Mouse (Mus musculus) megakaryocyte, embryonic 14.5 days (primary cell): ENCODE results near the gene Nradd. TPM values are rescaled to one million over a fixed set of nuclear protein-coding genes. Genes with fewer than 3 reads are reported as not detected.

Source experiments
- H3K27me3 ChIP-seq: replicated peaks from 2 replicates; pipeline ENCODE3; 2012; ENCODE audit warnings: inconsistent platforms
- H3K36me3 ChIP-seq: replicated peaks from 2 replicates; pipeline ENCODE3; 2012; ENCODE audit warnings: low read length, inconsistent platforms, mixed read lengths
- H3K4me1 ChIP-seq: 2 replicates; pipeline ENCODE4 v1.6.1; 2012; ENCODE audit warnings: inconsistent platforms
- H3K4me3 ChIP-seq: replicated peaks from 2 replicates; pipeline ENCODE3; 2012; ENCODE audit warnings: moderate library complexity, mild to moderate bottlenecking, inconsistent platforms
- H3K9me3 ChIP-seq: 2 replicates; pipeline ENCODE4 v1.6.1; 2012; ENCODE audit warnings: inconsistent platforms
- FLI1 ChIP-seq: IDR thresholded peaks from 2 replicates; pipeline ENCODE4 v1.6.1; 2012; ENCODE audit warnings: low read length, inconsistent platforms, mixed read lengths
- GATA1 ChIP-seq: IDR thresholded peaks from 3 replicates; pipeline ENCODE4 v1.6.1; 2012; ENCODE audit warnings: mixed read lengths, low read length, inconsistent platforms, borderline replicate concordance
- polyA plus RNA-seq: library from polyadenylated mRNA; stranded (reverse); fragments of >175 nt; gene quantifications from 2 replicates; pipeline ENCODE4 v1.2.3, GENCODE M21; 2012; ENCODE audit warnings: low replicate concordance; ENCODE audit not compliant: insufficient read depth

Nradd gene
- polyA plus RNA-seq, 1 experiment = 6.7 TPM

DNA sequence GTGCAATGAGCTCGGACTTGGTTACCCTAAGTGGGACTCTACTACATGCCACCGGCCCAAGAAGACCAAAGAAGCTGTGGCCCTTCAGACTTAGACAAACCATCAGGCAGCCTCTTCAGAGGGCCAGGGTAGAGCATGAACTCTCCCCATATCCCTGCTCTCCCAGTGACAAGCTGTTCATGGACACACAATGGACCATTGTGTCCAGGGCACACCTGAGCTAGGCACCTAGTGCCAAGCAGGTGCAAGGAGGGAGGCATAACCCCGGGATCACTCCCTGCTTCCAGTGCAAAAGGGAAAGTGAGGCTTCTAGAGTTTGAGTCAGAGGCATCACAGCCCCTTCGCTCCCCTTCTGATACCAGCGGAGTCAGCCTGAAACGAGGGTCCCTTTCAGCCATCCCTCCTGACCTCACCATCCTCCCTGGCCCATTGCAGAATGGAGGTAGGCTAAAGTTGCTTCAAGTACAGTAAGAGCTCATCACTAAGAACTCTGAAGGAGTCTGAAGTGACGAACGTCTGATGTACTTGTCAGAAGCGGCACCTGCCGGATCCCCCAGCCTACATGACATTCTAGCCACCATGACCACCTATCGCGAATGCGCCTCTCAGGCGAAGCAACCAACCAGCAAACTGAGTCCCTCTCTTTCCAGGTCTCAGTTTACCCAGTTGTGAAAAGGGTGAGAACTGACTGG is 28.9 kb upstream of the Nradd start:
- Histone ChIP-seq H3K36me3 (peaks cover 41% of the 10 kb centered on the region), H3K9me3 (no peaks in the 10 kb centered on the region), H3K4me3 (peak overlapping the region; percentile 98), H3K27me3 (no peaks in the 10 kb centered on the region), H3K4me1 (peaks cover 78% of the 10 kb centered on the region)
- TF ChIP-seq GATA1 (no peak), FLI1 (no peak)

DNA sequence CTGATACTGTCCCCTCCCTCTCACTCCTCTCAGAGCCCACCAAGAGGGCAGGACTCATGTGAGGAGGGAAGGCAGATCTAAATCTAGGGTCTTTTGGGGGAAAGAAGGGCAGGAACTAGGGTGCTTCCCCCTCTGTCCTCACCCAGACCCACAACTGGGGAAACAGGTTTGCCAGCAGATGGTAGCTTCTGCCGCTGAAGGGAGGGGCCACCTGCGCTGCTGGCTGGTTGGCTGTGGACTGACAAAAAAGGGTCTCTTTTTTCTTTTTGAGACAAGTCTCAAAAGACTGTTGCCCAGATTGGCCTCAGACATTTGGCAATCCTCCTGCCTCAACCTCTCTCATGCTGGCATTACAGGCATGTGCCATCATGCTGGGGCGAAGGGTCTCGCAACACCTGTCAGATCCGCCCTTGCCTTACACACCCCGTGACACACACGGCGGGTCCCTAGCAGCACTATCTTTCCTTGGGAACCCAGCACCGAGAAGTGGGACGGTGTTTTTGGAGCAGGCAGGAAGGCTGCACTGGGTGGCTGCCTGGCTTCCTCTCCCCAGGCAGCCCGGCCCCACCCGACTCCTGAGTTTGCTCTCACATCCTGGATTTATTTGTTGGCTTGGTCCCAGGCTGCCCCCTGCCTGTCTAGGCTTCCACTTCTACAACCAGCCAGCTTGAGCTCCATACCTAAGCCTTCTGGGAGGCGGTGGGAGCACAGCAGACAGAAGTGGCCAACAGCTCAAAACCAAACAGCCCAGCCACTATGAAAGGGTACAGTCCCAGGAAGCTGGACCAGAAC is 27.9 kb upstream of the Nradd start:
- H3K4me1 ChIP-seq = peaks cover 82% of the 10 kb centered on the region
- H3K36me3 ChIP-seq = peaks cover 47% of the 10 kb centered on the region
- H3K27me3 ChIP-seq = no peaks in the 10 kb centered on the region
- TF ChIP-seq GATA1 = no peak
- TF ChIP-seq FLI1 = no peak
- no peaks in the 10 kb centered on the region for H3K9me3 ChIP-seq
- H3K4me3 ChIP-seq = peak overlapping the region; percentile 98

DNA sequence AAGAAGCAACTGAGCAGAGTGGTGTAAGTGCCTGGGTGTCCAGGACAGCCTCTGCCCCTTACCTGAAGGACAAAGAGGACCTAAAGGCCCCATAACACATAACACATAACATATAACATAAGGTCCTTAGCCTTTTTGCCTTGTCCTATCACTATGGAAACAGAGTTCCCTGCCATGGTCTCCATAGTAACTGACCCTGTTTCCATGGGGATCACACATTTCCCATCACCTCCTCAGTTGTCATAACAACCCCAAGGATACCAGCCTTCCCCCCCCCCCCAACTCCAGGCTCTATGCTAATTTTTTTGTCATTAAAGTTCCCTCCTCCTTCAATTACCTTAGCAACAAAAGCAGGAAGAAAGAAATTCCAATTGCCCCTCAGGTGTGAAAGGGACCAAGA is 25.5 kb upstream of the Nradd start:
- TF ChIP-seq FLI1 = no peak
- TF ChIP-seq GATA1 = no peak
- Histone ChIP-seq H3K4me1 (peaks cover 91% of the 10 kb centered on the region), H3K36me3 (peaks cover 68% of the 10 kb centered on the region), H3K9me3 (no peaks in the 10 kb centered on the region), H3K27me3 (no peaks in the 10 kb centered on the region), H3K4me3 (peak overlapping the region; percentile 80)

DNA sequence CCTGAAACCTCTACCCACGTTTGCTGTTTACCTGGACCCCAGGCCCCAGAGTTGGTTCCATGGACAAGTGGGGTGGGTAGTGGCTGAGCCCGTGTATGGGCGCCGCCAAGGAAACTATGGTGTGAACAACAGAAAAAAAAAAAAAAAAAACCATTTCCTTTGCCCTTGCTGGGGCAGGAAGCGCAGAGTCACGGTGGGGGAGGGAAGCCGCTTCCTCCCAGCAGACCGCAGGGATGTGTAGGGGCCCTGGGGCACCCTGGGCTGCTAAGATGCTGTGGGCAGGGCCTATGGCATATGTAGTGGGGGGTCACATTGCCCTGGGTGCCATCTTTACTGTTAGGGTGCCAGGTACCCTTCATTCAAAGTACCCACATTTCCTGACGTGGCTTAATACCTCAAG is 21.0 kb upstream of the Nradd start:
- Histone ChIP-seq H3K36me3 (peaks cover 97% of the 10 kb centered on the region), H3K9me3 (no peaks in the 10 kb centered on the region), H3K4me3 (peak overlapping the region; percentile 93), H3K4me1 (peaks cover 100% of the 10 kb centered on the region), H3K27me3 (no peaks in the 10 kb centered on the region)
- TF ChIP-seq FLI1 (peak; percentile 84), GATA1 (no peak)

DNA sequence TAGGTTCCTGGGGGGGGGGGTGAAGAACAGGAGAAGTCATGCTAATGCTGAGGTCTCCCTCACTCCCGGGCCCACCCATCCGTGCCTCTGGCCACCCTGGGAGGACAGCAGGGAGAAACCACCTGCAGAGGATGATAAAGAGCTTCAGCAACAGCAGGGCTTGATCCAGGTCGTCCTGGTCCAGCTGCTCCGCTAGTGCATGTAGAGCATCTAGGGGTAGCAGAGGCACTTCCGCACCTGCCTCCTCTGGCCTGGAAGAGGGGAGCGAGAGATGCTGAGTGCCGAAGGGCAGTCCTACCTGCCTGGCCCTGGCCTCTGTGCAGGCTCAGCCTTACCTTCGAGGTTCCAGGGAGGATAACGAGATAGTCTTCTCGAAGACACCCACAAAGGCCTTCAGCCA is 20.0 kb upstream of the Nradd start:
- H3K4me3 ChIP-seq = peak overlapping the region; percentile 93

DNA sequence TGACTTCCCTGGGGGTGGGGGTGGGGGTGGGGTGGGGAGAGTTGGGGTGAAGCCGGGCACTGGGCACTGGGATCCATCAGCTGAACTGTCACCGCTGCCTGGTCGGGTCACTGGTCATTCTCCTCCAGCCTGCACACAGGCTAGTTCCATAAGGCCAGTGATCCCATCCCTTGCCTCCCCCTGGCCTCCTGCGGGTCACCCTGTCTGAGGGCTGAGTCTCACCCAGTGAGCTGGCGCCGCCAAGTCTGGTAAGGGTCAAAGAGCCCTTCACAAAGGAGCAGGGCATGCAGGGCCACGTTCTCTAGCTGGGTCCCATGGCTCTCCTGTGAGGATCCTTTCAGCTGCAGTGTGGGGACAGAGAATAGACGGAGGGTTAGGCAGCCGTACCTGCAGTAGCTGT is 19.5 kb upstream of the Nradd start:
- H3K4me3 ChIP-seq = peak overlapping the region; percentile 93

More for the DNA sequence above, 20.0 kb upstream of the Nradd start:
- no peak for TF ChIP-seq GATA1
- no peak for TF ChIP-seq FLI1
- Histone ChIP-seq H3K4me1 (peaks cover 100% of the 10 kb centered on the region), H3K36me3 (peaks cover 97% of the 10 kb centered on the region), H3K27me3 (no peaks in the 10 kb centered on the region), H3K9me3 (no peaks in the 10 kb centered on the region)

GRCm38 (mm10) chr9:110642812-110643524 is 18.7 kb upstream of the Nradd start:
- no peaks in the 10 kb centered on the region for H3K9me3 ChIP-seq
- H3K36me3 ChIP-seq = peaks cover 97% of the 10 kb centered on the region
- peaks cover 100% of the 10 kb centered on the region for H3K4me1 ChIP-seq
- TF ChIP-seq FLI1 (no peak), GATA1 (no peak)
- H3K4me3 ChIP-seq = peak overlapping the region; percentile 93
- no peaks in the 10 kb centered on the region for H3K27me3 ChIP-seq

More for the DNA sequence above, 19.5 kb upstream of the Nradd start:
- no peaks in the 10 kb centered on the region for H3K27me3 ChIP-seq
- no peak for TF ChIP-seq FLI1
- no peak for TF ChIP-seq GATA1
- peaks cover 97% of the 10 kb centered on the region for H3K36me3 ChIP-seq
- peaks cover 100% of the 10 kb centered on the region for H3K4me1 ChIP-seq
- no peaks in the 10 kb centered on the region for H3K9me3 ChIP-seq

- Histone ChIP-seq H3K36me3 (peaks cover 97% of the 10 kb centered on the region), H3K9me3 (no peaks in the 10 kb centered on the region), H3K4me1 (peaks cover 100% of the 10 kb centered on the region), H3K4me3 (no peak overlapping the region), H3K27me3 (no peaks in the 10 kb centered on the region)
- TF ChIP-seq FLI1 = no peak
- TF ChIP-seq GATA1 = no peak
These were observed 16.8 kb upstream of the Nradd start for GRCm38 (mm10) chr9:110641006-110641405.

- peaks cover 100% of the 10 kb centered on the region for H3K36me3 ChIP-seq
- TF ChIP-seq GATA1 (no peak), FLI1 (no peak)
- H3K4me1 ChIP-seq = peaks cover 100% of the 10 kb centered on the region
- H3K9me3 ChIP-seq = no peaks in the 10 kb centered on the region
- H3K4me3 ChIP-seq = peak overlapping the region; percentile 46
- no peaks in the 10 kb centered on the region for H3K27me3 ChIP-seq
These were observed 14.4 kb upstream of the Nradd start for GRCm38 (mm10) chr9:110638611-110639021.
